Comparison of ENCODE assay signal across 10 mouse cellular contexts in the genomic region with DNA sequence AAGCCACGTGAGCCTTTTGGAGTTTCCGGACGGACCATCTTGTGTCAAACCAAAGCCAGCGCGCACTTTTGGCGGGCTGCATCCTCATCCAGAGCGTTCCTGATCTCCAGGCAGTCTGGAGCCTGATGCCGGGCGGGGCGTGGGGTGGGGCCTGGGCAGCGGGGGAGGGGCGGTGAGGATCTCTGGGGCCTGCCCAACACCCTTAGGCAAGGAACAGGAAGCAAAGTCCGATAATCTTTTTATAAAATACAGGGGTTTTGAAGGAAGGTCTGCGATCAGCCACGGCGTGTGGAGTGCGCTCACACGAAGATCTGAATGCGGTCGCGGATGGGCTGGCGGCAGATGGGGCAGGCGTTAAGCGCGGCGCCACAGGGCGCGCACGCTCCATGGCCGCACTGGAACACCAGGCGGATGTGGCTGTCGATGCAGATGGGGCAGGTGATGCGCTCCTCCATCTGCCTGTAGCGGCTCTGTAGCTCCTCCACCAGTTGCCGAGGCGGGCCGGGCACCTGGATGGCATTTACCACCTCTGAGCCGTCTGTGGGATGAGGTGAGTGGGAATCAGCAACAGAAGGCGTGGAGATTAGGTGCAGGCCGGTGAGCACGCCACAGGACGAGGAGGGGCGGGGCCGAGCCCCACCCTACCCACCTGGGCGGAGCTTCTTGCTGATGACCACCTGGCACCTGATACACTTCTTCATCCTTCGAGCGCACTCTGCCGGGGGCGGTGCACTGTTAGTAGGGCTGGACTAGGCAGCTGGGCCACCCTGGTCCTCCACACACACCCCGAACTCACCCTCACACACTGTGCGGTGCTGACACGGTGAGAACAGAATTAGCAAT. TPM values are rescaled to one million over a fixed set of nuclear protein-coding genes. Genes with fewer than 3 reads are reported as not detected.
DNase-seq lines count a peak whose midpoint lies in the region; ATAC-seq and TF ChIP-seq lines count a peak whose summit lies in the region.
"Had no signal": no experiment of that assay in that cellular context is flagged by ENCODE, and none has a peak within 500 bp of the region (broad histone marks: within the 10 kb centered on the region; RNA-seq: fewer than 3 reads in every experiment).

No protein-coding gene starts in this region.

- H3K4me1 ChIP-seq in forebrain, embryonic 16.5 days (replicated peaks; ENCODE audit: control insufficient read depth, insufficient read depth, low read length): peaks cover 28% of the 10 kb centered on the region
- H3K4me1 ChIP-seq in intestine, embryonic 16.5 days (ENCODE audit: control insufficient read depth, insufficient read depth, low read length): peaks cover 43% of the 10 kb centered on the region
- H3K4me1 ChIP-seq in lung, embryonic 16.5 days (replicated peaks; ENCODE audit: control insufficient read depth, insufficient read depth, low read length): peaks cover 41% of the 10 kb centered on the region
- H3K4me1 ChIP-seq in olfactory bulb, adult 2 months (ENCODE audit: control insufficient read depth, insufficient read depth, low read length): peaks cover 21% of the 10 kb centered on the region

- peak; percentile 74 for DNase-seq in gastrocnemius, postnatal 14 days
- DNase-seq in gastrocnemius, adult 8-10 months (ENCODE audit: low spot score in 2 of 2): no peak
- DNase-seq in left cerebral cortex, postnatal 25 days (ENCODE audit: low spot score in 2 of 2): no peak

- H3K9ac ChIP-seq in forebrain, embryonic 16.5 days (replicated peaks; ENCODE audit: low read depth, low read length): peak overlapping the region; percentile 40; the same call in 1 of the 2 replicates
- peak overlapping the region; percentile 73 for H3K9ac ChIP-seq in intestine, embryonic 16.5 days (ENCODE audit: low read depth, low read length)
- peak overlapping the region; percentile 68 for H3K9ac ChIP-seq in lung, embryonic 16.5 days (ENCODE audit: low read length)

- H3K36me3 ChIP-seq in forebrain, embryonic 16.5 days (ENCODE audit: control insufficient read depth, insufficient read depth): peaks cover 17% of the 10 kb centered on the region
- peaks cover 15% of the 10 kb centered on the region for H3K36me3 ChIP-seq in intestine, embryonic 16.5 days (ENCODE audit: control insufficient read depth, insufficient read depth, low read length)
- peaks cover 16% of the 10 kb centered on the region for H3K36me3 ChIP-seq in lung, embryonic 16.5 days (ENCODE audit: control insufficient read depth, insufficient read depth, low read length)

- peak overlapping the region; percentile 50 for H3K4me2 ChIP-seq in forebrain, embryonic 16.5 days (ENCODE audit: low read length)
- peak overlapping the region; percentile 73 for H3K4me2 ChIP-seq in intestine, embryonic 16.5 days (ENCODE audit: low read depth, low read length)
- H3K4me2 ChIP-seq in lung, embryonic 16.5 days (ENCODE audit: low read depth, low read length): peak overlapping the region; percentile 76

- H3K9me3 ChIP-seq in forebrain, embryonic 16.5 days (ENCODE audit: control insufficient read depth, low read length): no peaks in the 10 kb centered on the region
- no peaks in the 10 kb centered on the region for H3K9me3 ChIP-seq in intestine, embryonic 16.5 days (ENCODE audit: control insufficient read depth, low read length)
- H3K9me3 ChIP-seq in lung, embryonic 16.5 days (ENCODE audit: control insufficient read depth, low read length): no peaks in the 10 kb centered on the region

- H3K27me3 ChIP-seq in forebrain, embryonic 16.5 days (replicated peaks; ENCODE audit: control insufficient read depth, insufficient read depth, low read length): peaks cover 53% of the 10 kb centered on the region
- H3K27me3 ChIP-seq in intestine, embryonic 16.5 days (replicated peaks; ENCODE audit: control insufficient read depth, insufficient read depth, low read length): no peaks in the 10 kb centered on the region; the same call in 1 of the 2 replicates
- H3K27me3 ChIP-seq in lung, embryonic 16.5 days (ENCODE audit: control insufficient read depth, insufficient read depth, low read depth, low read length): peaks cover 11% of the 10 kb centered on the region
- H3K27me3 ChIP-seq: Patski had no signal

- ATAC-seq in cerebellum, adult (ENCODE audit: insufficient number of reproducible peaks, low FRiP score, low TSS enrichment): peak; percentile 41; the same call in 1 of the 2 replicates
- ATAC-seq in forebrain, embryonic 16.5 days: peak; percentile 32
- ATAC-seq in intestine, embryonic 16.5 days: peak; percentile 79
- peak; percentile 71 for ATAC-seq in lung, embryonic 16.5 days (ENCODE audit: low read depth)
- ATAC-seq: Patski had no signal

- intact Hi-C loops in gastrocnemius, postnatal 14 days (cut with DNase I; ENCODE audit: low total_unique reads): no loop called here
- intact Hi-C loops in left cerebral cortex, postnatal 25 days (cut with DNase I): no loop called here

- TF ChIP-seq POLR2A in olfactory bulb, adult 2 months (IDR thresholded peaks at IDR 0.05; ENCODE audit: insufficient read depth, low read depth, low read length): no peak

- WGBS in forebrain, embryonic 16.5 days: 2% methylated on average over 52 of the region's 52 CpGs
- WGBS in intestine, embryonic 16.5 days: 2% methylated on average over 52 of the region's 52 CpGs
- WGBS in lung, embryonic 16.5 days: 4% methylated on average over 52 of the region's 52 CpGs
- 37% methylated on average over 52 of the region's 52 CpGs for WGBS in olfactory bulb, adult 2 months

- peak overlapping the region; percentile 31 for H3K4me3 ChIP-seq in forebrain, embryonic 16.5 days (replicated peaks; ENCODE audit: low read length)
- peak overlapping the region; percentile 49 for H3K4me3 ChIP-seq in intestine, embryonic 16.5 days (ENCODE audit: low read length)
- peak overlapping the region; percentile 54 for H3K4me3 ChIP-seq in lung, embryonic 16.5 days (ENCODE audit: low read length)
- H3K4me3 ChIP-seq in olfactory bulb, adult 2 months (ENCODE audit: insufficient read depth, low read depth, low read length): peak overlapping the region; percentile 5; the same call in 1 of the 2 replicates

- no peak overlapping the region for H3K27ac ChIP-seq in forebrain, embryonic 16.5 days (ENCODE audit: low read length)
- peak overlapping the region; percentile 47 for H3K27ac ChIP-seq in intestine, embryonic 16.5 days (ENCODE audit: low read length)
- no peak overlapping the region for H3K27ac ChIP-seq in lung, embryonic 16.5 days (ENCODE audit: low read length)
- H3K27ac ChIP-seq in olfactory bulb, adult 2 months (ENCODE audit: insufficient read depth, low read depth, low read length): no peak overlapping the region

- TF ChIP-seq CTCF in olfactory bulb, adult 2 months (IDR thresholded peaks at IDR 0.05; ENCODE audit: insufficient read depth, low read depth, low read length): no peak

RNA-seq across cellular contexts. Expression of a gene that starts 1.5 kb away (rescaled TPM):
- 10 to 100 TPM in 1 of 2 experiments, 1 to 10 TPM in 1; 8.0 to 11.4 TPM for total RNA-seq in gastrocnemius, postnatal 14 days (2021)
- total RNA-seq in gastrocnemius, adult 8-10 months (2022): 1 to 10 TPM in 2 of 4 experiments, under 1 TPM in 2; 0.70 to 1.6 (median 1.1) TPM
- polyA plus RNA-seq in forebrain, embryonic 16.5 days (2015; fragmentation: Nextera tagmentation; extraction: Ambion mirVana): 3.0 and 3.2 TPM in 2 replicates
- polyA plus RNA-seq in intestine, embryonic 16.5 days (2015; fragmentation: Nextera tagmentation; extraction: Ambion mirVana): 39.6 and 41.3 TPM in 2 replicates
- polyA plus RNA-seq in lung, embryonic 16.5 days (2015; fragmentation: Nextera tagmentation; extraction: Ambion mirVana): 43.3 and 47.2 TPM in 2 replicates
- polyA plus RNA-seq in olfactory bulb, adult 2 months (2012; ENCODE audit: insufficient read depth, insufficient read length, low replicate concordance, missing spikeins): not detected in 2 replicates
- total RNA-seq in left cerebral cortex, postnatal 25 days (2021): 1 to 10 TPM; 2.5 to 2.9 TPM

RNA-seq across cellular contexts. Expression of a gene that starts 9.5 kb away (rescaled TPM):
- total RNA-seq in gastrocnemius, postnatal 14 days (2021): not detected
- not detected for total RNA-seq in gastrocnemius, adult 8-10 months (2022)
- not detected in 2 replicates for polyA plus RNA-seq in forebrain, embryonic 16.5 days (2015; fragmentation: Nextera tagmentation; extraction: Ambion mirVana)
- polyA plus RNA-seq in intestine, embryonic 16.5 days (2015; fragmentation: Nextera tagmentation; extraction: Ambion mirVana): not detected in 2 replicates
- not detected in 2 replicates for polyA plus RNA-seq in lung, embryonic 16.5 days (2015; fragmentation: Nextera tagmentation; extraction: Ambion mirVana)
- not detected in 2 replicates for polyA plus RNA-seq in olfactory bulb, adult 2 months (2012; ENCODE audit: insufficient read depth, insufficient read length, low replicate concordance, missing spikeins)
- total RNA-seq in left cerebral cortex, postnatal 25 days (2021): not detected
- total RNA-seq: neutrophil, adult 5-6 weeks had no signal
- polyA plus RNA-seq: Patski had no signal

RNA-seq across cellular contexts. Expression of a gene that starts 14.3 kb away (rescaled TPM):
- 10 to 100 TPM; 11.3 to 13.3 TPM for total RNA-seq in gastrocnemius, postnatal 14 days (2021)
- total RNA-seq in gastrocnemius, adult 8-10 months (2022): 10 to 100 TPM; 17.8 to 22.6 (median 18.8) TPM
- polyA plus RNA-seq in forebrain, embryonic 16.5 days (2015; fragmentation: Nextera tagmentation; extraction: Ambion mirVana): 49.8 and 63.1 TPM in 2 replicates
- 18.6 and 18.7 TPM in 2 replicates for polyA plus RNA-seq in intestine, embryonic 16.5 days (2015; fragmentation: Nextera tagmentation; extraction: Ambion mirVana)
- polyA plus RNA-seq in lung, embryonic 16.5 days (2015; fragmentation: Nextera tagmentation; extraction: Ambion mirVana): 27.8 and 31.9 TPM in 2 replicates
- polyA plus RNA-seq in olfactory bulb, adult 2 months (2012; ENCODE audit: insufficient read depth, insufficient read length, low replicate concordance, missing spikeins): not detected in 2 replicates
- total RNA-seq in left cerebral cortex, postnatal 25 days (2021): 100 to 1,000 TPM; 112 to 113 TPM

RNA-seq across cellular contexts. Expression of a gene that starts 30.0 kb away (rescaled TPM):
- 10 to 100 TPM; 25.9 TPM for total RNA-seq in gastrocnemius, postnatal 14 days (2021)
- 10 to 100 TPM; 22.7 to 30.1 (median 27.5) TPM for total RNA-seq in gastrocnemius, adult 8-10 months (2022)
- polyA plus RNA-seq in forebrain, embryonic 16.5 days (2015; fragmentation: Nextera tagmentation; extraction: Ambion mirVana): 62.4 and 65.2 TPM in 2 replicates
- 48.4 and 49.8 TPM in 2 replicates for polyA plus RNA-seq in intestine, embryonic 16.5 days (2015; fragmentation: Nextera tagmentation; extraction: Ambion mirVana)
- polyA plus RNA-seq in lung, embryonic 16.5 days (2015; fragmentation: Nextera tagmentation; extraction: Ambion mirVana): 51.8 and 54.6 TPM in 2 replicates
- polyA plus RNA-seq in olfactory bulb, adult 2 months (2012; ENCODE audit: insufficient read depth, insufficient read length, low replicate concordance, missing spikeins): 145 TPM in 1 of 2 replicates, not detected in the other
- 10 to 100 TPM; 45.9 to 53.1 TPM for total RNA-seq in left cerebral cortex, postnatal 25 days (2021)

RNA-seq across cellular contexts. Expression of a gene that starts 39.5 kb away (rescaled TPM):
- 1 to 10 TPM; 2.8 to 3.9 TPM for total RNA-seq in gastrocnemius, postnatal 14 days (2021)
- total RNA-seq in gastrocnemius, adult 8-10 months (2022): 1 to 10 TPM in 3 of 4 experiments, under 1 TPM in 1; 0.70 to 1.5 (median 1.1) TPM
- 4.8 and 7.5 TPM in 2 replicates for polyA plus RNA-seq in forebrain, embryonic 16.5 days (2015; fragmentation: Nextera tagmentation; extraction: Ambion mirVana)
- 1.9 and 2.0 TPM in 2 replicates for polyA plus RNA-seq in intestine, embryonic 16.5 days (2015; fragmentation: Nextera tagmentation; extraction: Ambion mirVana)
- polyA plus RNA-seq in lung, embryonic 16.5 days (2015; fragmentation: Nextera tagmentation; extraction: Ambion mirVana): 1.3 and 1.4 TPM in 2 replicates
- not detected in 2 replicates for polyA plus RNA-seq in olfactory bulb, adult 2 months (2012; ENCODE audit: insufficient read depth, insufficient read length, low replicate concordance, missing spikeins)
- total RNA-seq in left cerebral cortex, postnatal 25 days (2021): 10 to 100 TPM; 26.5 to 29.2 TPM
